Mouse (Mus musculus) liver, adult 2 months (tissue): Measurements from ENCODE around the gene Srsf7.

Experiments used
- CTCF ChIP-seq: fragments of 200-500 bp; IDR thresholded peaks from 2 replicates; pipeline ENCODE4 v1.5.1; 2011; ENCODE audit warnings: low read depth, low read length, control low read depth
- POLR2A ChIP-seq: fragments of 200-500 bp; IDR thresholded peaks from 2 replicates; pipeline ENCODE4 v1.6.1; 2011; ENCODE audit warnings: low read length, control low read depth; ENCODE audit not compliant: insufficient read depth; ENCODE audit errors: extremely low read depth

GRCm38 (mm10) chr17:80221890-80222628 lies 15.0 kb upstream of the Srsf7 start:
- TF ChIP-seq CTCF: peak; percentile 38; the same call in 1 of the 2 replicates
- TF ChIP-seq POLR2A: no peak
